Mouse (Mus musculus): ENCODE measurements around the gene Slc16a6. TPM values are rescaled to one million over a fixed set of nuclear protein-coding genes. Genes with fewer than 3 reads are reported as not detected.

Gene Slc16a6
- polyA plus RNA-seq, 1 experiment from 2014 or later: 11.9 TPM

DNA sequence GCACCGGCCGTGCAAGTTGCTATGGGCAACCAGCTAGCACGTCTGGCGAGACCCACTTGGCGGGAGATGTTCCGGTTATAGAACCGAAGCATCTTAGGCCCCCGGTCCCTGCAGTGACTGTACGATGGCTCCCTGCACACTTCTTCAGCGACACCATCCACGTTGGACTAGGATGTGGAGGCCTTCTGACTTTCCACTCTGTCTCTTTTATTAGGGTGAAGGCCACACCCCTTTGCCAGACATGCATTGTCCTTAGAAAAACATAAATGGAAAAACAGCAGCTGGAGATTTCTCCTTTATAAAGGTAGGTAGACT lies 47.2 kb downstream of the Slc16a6 start:
- peak overlapping the region; percentile 69 for H3K9ac ChIP-seq (ENCODE audit: low read length)
- H3K27ac ChIP-seq (replicated peaks): peak overlapping the region; percentile 88
- H3K4me1 ChIP-seq (replicated peaks; ENCODE audit: control insufficient read depth, insufficient read depth): no peaks in the 10 kb centered on the region; the same call in 1 of the 2 replicates
- H3K4me2 ChIP-seq (replicated peaks; ENCODE audit: low read depth): peak overlapping the region; percentile 64
- no peaks in the 10 kb centered on the region for H3K27me3 ChIP-seq (ENCODE audit: control insufficient read depth, insufficient read depth, low read length)
- no peaks in the 10 kb centered on the region; the same call in 1 of the 2 replicates for H3K9me3 ChIP-seq (ENCODE audit: control insufficient read depth, low read length)
- peak overlapping the region; percentile 63 for H3K4me3 ChIP-seq (ENCODE audit: low read depth, low read length)
- H3K36me3 ChIP-seq (ENCODE audit: control insufficient read depth, insufficient read depth, low read length): 0 out of 2 replicates have a peak, but pooled peaks cover 4% of the 10 kb centered on the region
- ATAC-seq (ENCODE audit: low FRiP score, low TSS enrichment) (no peak), DNase-seq (ENCODE audit: low spot score) (no peak)
- TF ChIP-seq EP300 (optimal IDR thresholded peaks at IDR 0.05) (no peak), CTCF (IDR thresholded peaks at IDR 0.05; ENCODE audit: low read depth) (no peak)
- 0% methylated on average over 11 of the region's 11 CpGs for WGBS

DNA sequence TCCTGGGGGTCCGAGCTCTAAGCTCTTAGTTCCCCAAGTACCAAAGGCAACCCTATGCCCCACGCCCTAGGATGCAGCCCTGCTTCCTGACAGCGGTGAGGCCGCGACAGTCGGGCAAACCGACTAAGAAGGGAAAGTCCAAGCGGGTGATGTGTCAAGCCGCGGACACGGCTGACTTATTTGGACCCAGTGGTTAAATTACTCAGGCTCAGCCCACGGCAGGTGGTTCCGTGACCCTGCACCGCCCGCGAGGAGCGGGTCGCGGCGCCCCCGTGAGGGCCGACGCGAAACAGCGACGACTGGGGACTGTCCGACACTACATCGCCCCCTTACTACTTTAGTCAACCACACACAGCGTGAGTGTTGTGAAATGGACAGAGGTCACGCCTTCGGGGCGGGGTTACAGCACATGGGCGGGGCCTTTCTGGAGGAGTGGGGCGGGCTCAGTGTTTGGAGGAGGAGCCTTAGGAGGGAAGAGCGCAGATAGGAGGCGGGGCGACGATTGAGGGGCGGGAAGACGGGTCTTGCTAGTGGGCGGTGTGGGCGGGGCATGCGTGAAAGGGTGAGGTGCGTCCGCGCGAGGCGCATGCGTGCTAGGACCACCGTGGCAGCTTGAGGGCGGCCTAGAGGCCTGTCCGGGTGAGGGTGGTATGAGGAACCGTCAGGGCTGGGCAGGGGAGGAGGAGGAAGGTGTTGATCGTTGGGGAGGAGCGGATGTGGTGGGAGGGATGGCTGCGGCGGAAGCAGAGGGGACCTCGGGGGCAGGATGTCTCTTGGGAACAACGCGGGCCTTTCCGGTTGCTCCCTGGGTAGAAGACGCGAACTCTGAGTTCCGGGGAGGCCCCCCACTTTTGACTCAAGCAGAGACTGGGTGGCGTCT lies 47.8 kb downstream of the Slc16a6 start, which contains the start of gene Amz2:
TSS of gene Amz2 (plus strand) at position 555 of the 880 bp plus-strand sequence.
- no peaks in the 10 kb centered on the region; the same call in 1 of the 2 replicates for H3K9me3 ChIP-seq (ENCODE audit: control insufficient read depth, low read length)
- H3K4me2 ChIP-seq (replicated peaks; ENCODE audit: low read depth): peak within 1 kb of the TSS; percentile 64
- peak within 1 kb of the TSS; percentile 88 for H3K27ac ChIP-seq (replicated peaks)
- 0 out of 2 replicates have a peak, but pooled peaks cover 4% of the 10 kb centered on the region for H3K36me3 ChIP-seq (ENCODE audit: control insufficient read depth, insufficient read depth, low read length)
- under 1% methylated on average over 62 of the region's 65 CpGs for WGBS
- ATAC-seq (ENCODE audit: low FRiP score, low TSS enrichment): peak; percentile 96
- H3K4me1 ChIP-seq (replicated peaks; ENCODE audit: control insufficient read depth, insufficient read depth): no peaks in the 10 kb centered on the region; the same call in 1 of the 2 replicates
- H3K9ac ChIP-seq (ENCODE audit: low read length): peak within 1 kb of the TSS; percentile 69
- H3K4me3 ChIP-seq (ENCODE audit: low read depth, low read length): peak within 1 kb of the TSS; percentile 63
- no peaks in the 10 kb centered on the region for H3K27me3 ChIP-seq (ENCODE audit: control insufficient read depth, insufficient read depth, low read length)
- DNase-seq (ENCODE audit: low spot score): peak; percentile 100
- TF ChIP-seq EP300 (optimal IDR thresholded peaks at IDR 0.05) (no peak), CTCF (IDR thresholded peaks at IDR 0.05; ENCODE audit: low read depth) (peak; percentile 90)

DNA sequence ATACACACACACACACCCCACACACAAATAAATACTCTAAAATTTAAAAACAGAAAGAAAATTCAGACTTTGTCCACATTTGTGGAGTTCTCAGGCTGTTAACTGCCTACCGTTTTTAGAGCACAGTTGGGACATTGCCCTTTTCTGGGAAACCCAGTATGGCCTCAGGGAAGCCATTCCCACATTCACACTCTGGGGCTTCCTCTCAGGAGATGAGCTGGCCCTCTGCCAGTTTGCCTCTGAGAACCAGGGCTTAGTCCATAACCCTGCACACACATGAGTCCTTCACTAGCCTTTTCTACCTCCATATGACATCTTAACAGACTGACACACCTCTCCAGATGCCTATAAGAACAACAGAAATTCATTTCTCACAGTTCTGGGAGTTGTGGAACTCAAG lies 50.1 kb downstream of the Slc16a6 start:
- no peak for ATAC-seq (ENCODE audit: low FRiP score, low TSS enrichment)
- H3K27ac ChIP-seq (replicated peaks): no peak overlapping the region
- H3K27me3 ChIP-seq (ENCODE audit: control insufficient read depth, insufficient read depth, low read length): no peaks in the 10 kb centered on the region
- DNase-seq (ENCODE audit: low spot score): no peak
- H3K9ac ChIP-seq (ENCODE audit: low read length): no peak overlapping the region
- no peaks in the 10 kb centered on the region; the same call in 1 of the 2 replicates for H3K9me3 ChIP-seq (ENCODE audit: control insufficient read depth, low read length)
- no peaks in the 10 kb centered on the region; the same call in 1 of the 2 replicates for H3K4me1 ChIP-seq (replicated peaks; ENCODE audit: control insufficient read depth, insufficient read depth)
- H3K4me3 ChIP-seq (ENCODE audit: low read depth, low read length): no peak overlapping the region
- 72% methylated on average over 1 of the region's 1 CpGs for WGBS
- H3K36me3 ChIP-seq (ENCODE audit: control insufficient read depth, insufficient read depth, low read length): no peaks in the 10 kb centered on the region
- no peak overlapping the region for H3K4me2 ChIP-seq (replicated peaks; ENCODE audit: low read depth)
- TF ChIP-seq CTCF (IDR thresholded peaks at IDR 0.05; ENCODE audit: low read depth): no peak
- no peak for TF ChIP-seq EP300 (optimal IDR thresholded peaks at IDR 0.05)

- no peak for ATAC-seq (ENCODE audit: low FRiP score, low TSS enrichment)
- Histone ChIP-seq H3K27ac (replicated peaks) (no peak overlapping the region), H3K27me3 (ENCODE audit: control insufficient read depth, insufficient read depth, low read length) (no peaks in the 10 kb centered on the region), H3K4me3 (ENCODE audit: low read depth, low read length) (no peak overlapping the region), H3K4me1 (replicated peaks; ENCODE audit: control insufficient read depth, insufficient read depth) (no peaks in the 10 kb centered on the region; the same call in 1 of the 2 replicates), H3K9me3 (ENCODE audit: control insufficient read depth, low read length) (no peaks in the 10 kb centered on the region; the same call in 1 of the 2 replicates), H3K4me2 (replicated peaks; ENCODE audit: low read depth) (no peak overlapping the region), H3K36me3 (ENCODE audit: control insufficient read depth, insufficient read depth, low read length) (no peaks in the 10 kb centered on the region), H3K9ac (ENCODE audit: low read length) (no peak overlapping the region)
- TF ChIP-seq CTCF (IDR thresholded peaks at IDR 0.05; ENCODE audit: low read depth) (peak; percentile 32; the same call in 1 of the 2 replicates), EP300 (optimal IDR thresholded peaks at IDR 0.05) (no peak)
- DNase-seq (ENCODE audit: low spot score): no peak
- WGBS: 98% methylated on average over 4 of the region's 4 CpGs
Measured at GRCm38 (mm10) chr11:109422263-109422662, 51.1 kb downstream of the Slc16a6 start.

DNA sequence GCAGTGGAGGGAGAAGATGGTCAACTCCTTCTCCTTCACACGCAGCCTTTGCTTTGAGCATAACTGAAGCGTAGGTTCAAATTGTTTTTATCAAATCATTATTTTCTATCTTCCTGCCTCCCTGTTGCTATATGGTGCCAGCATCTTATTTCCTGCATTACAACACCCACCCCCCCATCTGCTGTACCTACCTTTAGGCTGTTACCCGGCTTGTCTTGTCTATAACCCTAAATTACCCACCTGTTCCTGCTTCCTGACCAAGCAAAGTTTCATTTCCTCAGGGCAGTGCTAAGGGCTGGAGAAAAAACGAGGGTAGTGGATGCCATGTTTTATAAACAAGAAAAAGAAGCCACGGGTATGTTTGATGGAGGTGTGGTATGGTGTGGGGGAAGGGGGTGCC lies 52.2 kb downstream of the Slc16a6 start:
- no peaks in the 10 kb centered on the region for H3K36me3 ChIP-seq (ENCODE audit: control insufficient read depth, insufficient read depth, low read length)
- H3K27ac ChIP-seq (replicated peaks): no peak overlapping the region
- WGBS: 73% methylated on average over 5 of the region's 5 CpGs
- no peaks in the 10 kb centered on the region; the same call in 1 of the 2 replicates for H3K4me1 ChIP-seq (replicated peaks; ENCODE audit: control insufficient read depth, insufficient read depth)
- no peak overlapping the region for H3K4me2 ChIP-seq (replicated peaks; ENCODE audit: low read depth)
- no peak overlapping the region for H3K4me3 ChIP-seq (ENCODE audit: low read depth, low read length)
- ATAC-seq (ENCODE audit: low FRiP score, low TSS enrichment) (no peak), DNase-seq (ENCODE audit: low spot score) (no peak)
- no peaks in the 10 kb centered on the region; the same call in 1 of the 2 replicates for H3K9me3 ChIP-seq (ENCODE audit: control insufficient read depth, low read length)
- TF ChIP-seq CTCF (IDR thresholded peaks at IDR 0.05; ENCODE audit: low read depth) (no peak), EP300 (optimal IDR thresholded peaks at IDR 0.05) (no peak)
- no peak overlapping the region for H3K9ac ChIP-seq (ENCODE audit: low read length)
- no peaks in the 10 kb centered on the region for H3K27me3 ChIP-seq (ENCODE audit: control insufficient read depth, insufficient read depth, low read length)

DNA sequence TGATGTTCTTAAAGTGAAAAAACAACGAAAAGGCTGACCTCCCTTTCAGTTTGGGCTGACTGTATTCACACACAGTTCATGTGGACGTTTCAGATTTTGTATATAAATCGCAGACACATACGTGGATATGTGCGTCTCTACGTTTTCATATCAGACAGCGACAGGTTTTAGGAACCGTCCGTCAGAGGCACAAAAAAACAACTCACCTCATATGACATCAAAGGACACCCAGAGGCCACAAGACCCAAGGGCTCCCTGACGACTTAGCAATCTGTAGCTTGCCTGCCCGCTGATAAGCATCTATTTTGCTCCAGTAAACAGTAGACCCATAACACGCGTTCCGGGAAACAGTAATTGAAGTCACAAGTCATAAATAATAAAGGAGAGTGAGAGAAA lies 52.8 kb downstream of the Slc16a6 start:
- ATAC-seq (ENCODE audit: low FRiP score, low TSS enrichment): no peak
- no peaks in the 10 kb centered on the region; the same call in 1 of the 2 replicates for H3K9me3 ChIP-seq (ENCODE audit: control insufficient read depth, low read length)
- no peaks in the 10 kb centered on the region; the same call in 1 of the 2 replicates for H3K4me1 ChIP-seq (replicated peaks; ENCODE audit: control insufficient read depth, insufficient read depth)
- no peaks in the 10 kb centered on the region for H3K27me3 ChIP-seq (ENCODE audit: control insufficient read depth, insufficient read depth, low read length)
- whole genome bisulfite sequencing: 75% methylated on average over 14 of the region's 14 CpGs
- H3K9ac ChIP-seq (ENCODE audit: low read length): no peak overlapping the region
- no peaks in the 10 kb centered on the region for H3K36me3 ChIP-seq (ENCODE audit: control insufficient read depth, insufficient read depth, low read length)
- no peak overlapping the region for H3K27ac ChIP-seq (replicated peaks)
- H3K4me2 ChIP-seq (replicated peaks; ENCODE audit: low read depth): no peak overlapping the region
- no peak for DNase-seq (ENCODE audit: low spot score)
- TF ChIP-seq EP300 (optimal IDR thresholded peaks at IDR 0.05) (no peak), CTCF (IDR thresholded peaks at IDR 0.05; ENCODE audit: low read depth) (no peak)
- no peak overlapping the region for H3K4me3 ChIP-seq (ENCODE audit: low read depth, low read length)
